Mouse (Mus musculus) subcutaneous adipose tissue, adult 2 months (tissue): ENCODE results near the gene Osbpl5. TPM values are rescaled to one million over a fixed set of nuclear protein-coding genes. Genes with fewer than 3 reads are reported as not detected.

ENCODE experiments used
- polyA plus RNA-seq: library from polyadenylated mRNA; depleted of rRNA; stranded (reverse); fragments of >200 nt; gene quantifications from 2 replicates; pipeline ENCODE4 v1.2.3, GENCODE M21; 2012; ENCODE audit warnings: low replicate concordance; rRNA removed

Osbpl5 gene
- polyA plus RNA-seq = 68.9 and 93.7 TPM in 2 replicates

DNA sequence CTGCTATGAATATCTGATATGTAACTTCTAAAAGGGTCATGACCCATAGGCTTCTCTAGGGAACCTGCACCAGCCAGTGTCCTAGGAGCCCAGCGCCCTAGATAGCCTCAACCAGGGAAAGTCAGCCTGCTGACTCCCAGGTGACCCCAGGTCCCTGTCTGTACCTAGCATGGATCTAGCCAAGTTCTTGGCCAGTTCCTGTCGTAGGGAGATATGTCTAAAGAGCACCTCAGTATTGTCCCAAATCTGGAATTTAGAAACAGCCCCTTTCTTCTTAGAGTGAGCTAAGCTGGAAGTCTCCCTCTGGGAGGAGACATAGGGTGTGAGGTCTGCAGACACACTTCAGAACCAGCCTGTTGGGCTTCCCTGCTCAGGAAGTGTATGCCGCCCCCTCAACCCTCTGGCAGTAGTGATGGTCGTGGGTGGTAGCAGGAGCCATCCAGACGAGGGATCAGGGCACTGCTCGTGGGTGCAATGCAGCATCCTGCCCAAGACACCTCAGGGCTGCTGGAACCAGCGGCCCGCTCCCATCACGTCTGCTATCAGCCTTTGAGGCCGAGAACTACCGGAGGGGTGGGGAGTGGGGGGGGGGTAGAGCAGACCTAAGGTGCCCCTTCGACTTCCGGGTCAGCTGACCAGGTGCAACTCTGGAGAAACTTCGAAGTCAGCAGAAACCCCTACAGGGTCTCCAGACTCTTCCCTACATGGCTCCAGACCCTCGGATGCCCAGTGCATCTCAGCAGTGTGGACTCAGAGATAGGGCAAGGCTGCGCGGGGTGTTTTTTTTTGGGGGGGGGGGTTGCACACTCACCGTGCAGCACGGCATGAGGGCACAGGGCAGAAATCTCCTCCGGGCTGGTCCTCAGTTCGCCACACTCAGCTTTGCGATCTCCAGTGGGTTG, at the start of gene Osbpl5:
Gene Osbpl5 (minus strand): TSS at position 861 of the 902 bp plus-strand sequence.

GRCm38 (mm10) chr7:143783996-143784829, 27.4 kb upstream of the Osbpl5 start, which contains the start of gene Mrgpre:
Mrgpre (minus strand) TSS chr7:143784500.

DNA sequence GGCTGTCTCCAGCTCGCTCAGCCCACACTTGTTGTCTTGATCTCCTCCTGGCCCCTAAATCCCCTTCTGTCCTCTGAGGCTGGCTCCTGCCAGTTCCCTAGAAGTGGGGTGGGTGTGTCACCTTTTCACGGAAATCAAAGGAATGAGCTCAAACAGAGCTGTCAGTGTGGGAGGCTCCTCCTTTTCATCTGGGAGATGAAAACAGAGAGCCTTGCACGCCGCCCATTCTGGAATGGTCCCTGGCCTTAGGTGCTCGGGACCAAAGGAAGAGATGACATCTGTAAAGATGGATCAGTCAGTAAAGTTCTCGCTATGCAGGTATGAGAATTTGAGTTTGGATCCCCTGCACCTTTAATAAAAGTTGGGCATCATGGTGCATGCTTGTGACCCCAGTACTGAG, 10.1 kb upstream of the Osbpl5 start, which contains the start of gene Mrgprg:
Gene Mrgprg (minus strand): TSS at position 101 of the 400 bp plus-strand sequence.

DNA sequence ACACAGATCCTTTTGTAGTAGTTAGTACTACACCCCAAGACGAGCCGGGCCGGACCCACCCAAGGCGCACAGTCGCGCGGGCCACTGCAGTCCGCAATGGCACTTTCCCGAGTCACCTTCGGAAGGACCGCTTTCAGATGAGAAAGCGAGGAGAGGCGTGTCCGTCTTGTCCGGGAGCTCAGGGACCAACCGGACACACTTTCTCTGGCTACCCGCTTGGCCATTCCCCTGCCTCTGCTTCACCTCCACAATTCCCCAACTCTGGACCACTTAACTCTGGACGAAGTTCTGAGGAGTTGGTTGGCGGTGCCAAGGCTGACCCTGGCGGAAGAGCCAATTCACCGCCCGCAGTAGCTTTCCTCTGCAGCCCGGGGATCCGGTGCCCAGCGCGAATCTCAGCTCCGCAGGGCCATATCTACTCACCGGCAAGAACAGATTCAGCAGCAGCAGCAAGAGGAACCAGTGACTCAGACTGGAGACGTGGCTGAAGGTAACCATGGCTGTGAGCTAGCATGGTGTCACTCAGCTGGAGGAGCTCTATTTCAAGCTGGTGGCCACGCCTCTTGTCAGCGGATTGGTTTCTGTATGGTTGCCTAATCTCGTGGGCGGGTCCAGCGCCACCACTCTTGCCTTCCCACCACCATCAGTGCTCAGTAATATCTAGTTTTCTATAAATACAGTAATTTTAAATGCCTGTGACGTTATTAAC, 71.3 kb downstream of the Osbpl5 start, which contains the start of gene Tnfrsf23:
Gene Tnfrsf23 (minus strand): TSS at position 514 of the 709 bp plus-strand sequence.

GRCm38 (mm10) chr7:143649034-143649768, 107.6 kb downstream of the Osbpl5 start, which contains the start of gene Tnfrsf22:
Tnfrsf22 (minus strand) TSS chr7:143649661.

Other genes with a start within 250 kb of the Osbpl5 start
- gene Nap1l4, start 207.9 kb downstream of the Osbpl5 start, polyA plus RNA-seq = 92.2 and 97.1 TPM in 2 replicates
- 18.4 and 22.3 TPM in 2 replicates for gene Cars, start 156.9 kb downstream of the Osbpl5 start, polyA plus RNA-seq
- 0.98 and 1.0 TPM in 2 replicates for gene Tnfrsf26, start 128.3 kb downstream of the Osbpl5 start, polyA plus RNA-seq
- 11.0 and 13.3 TPM in 2 replicates for gene Tnfrsf22, start 107.3 kb downstream of the Osbpl5 start, polyA plus RNA-seq
- gene Tnfrsf23, start 71.1 kb downstream of the Osbpl5 start, polyA plus RNA-seq = 9.4 and 10.2 TPM in 2 replicates
- 5.9 TPM in 1 of 2 replicates, not detected in the other for gene Mrgprg, start 10.0 kb upstream of the Osbpl5 start, polyA plus RNA-seq
- gene Mrgpre, start 27.5 kb upstream of the Osbpl5 start, polyA plus RNA-seq = 2.0 and 2.8 TPM in 2 replicates
- 14.2 and 16.2 TPM in 2 replicates for gene Nadsyn1, start 65.9 kb upstream of the Osbpl5 start, polyA plus RNA-seq
- 109 and 118 TPM in 2 replicates for gene Dhcr7, start 66.2 kb upstream of the Osbpl5 start, polyA plus RNA-seq
- not detected in 2 replicates for gene Gm498, start 109.9 kb upstream of the Osbpl5 start, polyA plus RNA-seq
- gene Shank2, start 244.9 kb upstream of the Osbpl5 start, polyA plus RNA-seq = 0.21 and 4.6 TPM in 2 replicates